Comparison of ENCODE assay signal across 15 mouse cellular contexts in the genomic region with DNA sequence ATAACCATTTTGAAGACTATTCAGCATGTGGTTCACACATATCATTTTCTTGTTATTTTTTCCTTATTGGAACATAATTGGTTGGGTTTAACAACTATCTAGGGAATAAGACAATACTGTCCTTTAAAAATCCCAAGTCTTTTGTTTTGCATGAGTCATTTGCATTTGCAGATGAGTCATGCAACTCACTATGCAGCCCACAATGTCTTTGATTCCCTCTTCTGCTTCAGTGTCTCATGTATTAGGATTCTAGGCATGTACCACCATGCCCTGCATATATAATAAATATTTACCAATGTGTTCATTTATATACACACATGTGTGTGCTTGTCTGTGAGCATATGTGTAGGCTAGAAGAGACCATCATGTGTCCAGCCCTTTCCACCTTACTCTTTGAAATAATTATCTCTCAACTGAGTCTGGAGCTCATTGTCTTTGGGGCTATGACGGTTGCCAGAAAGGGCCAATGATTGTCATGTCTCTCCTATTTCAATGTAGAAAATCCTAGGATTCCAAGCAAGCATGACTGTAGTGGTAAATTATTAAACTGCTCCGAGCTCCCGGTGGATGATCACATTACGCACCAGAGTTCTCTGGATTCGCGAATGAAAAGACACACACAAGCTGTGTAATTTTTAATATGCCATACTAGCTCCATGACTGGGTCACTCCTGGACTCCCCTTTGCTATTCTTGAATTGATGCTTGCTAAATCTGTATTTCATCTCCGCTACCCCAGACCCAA.
"Had no signal": no experiment of that assay in that cellular context is flagged by ENCODE, and none has a peak within 500 bp of the region (broad histone marks: within the 10 kb centered on the region; RNA-seq: fewer than 3 reads in every experiment).

No protein-coding gene starts in this region.

- H3K4me3 ChIP-seq: limb, embryonic 15.5 days; liver, embryonic 12.5 days; megakaryocyte, embryonic 14.5 days had no signal

- H3K9ac ChIP-seq: limb, embryonic 15.5 days; liver, embryonic 12.5 days; lung, embryonic 14.5 days had no signal

- H3K36me3 ChIP-seq: limb, embryonic 15.5 days; liver, embryonic 12.5 days had no signal

- H3K27me3 ChIP-seq: limb, embryonic 15.5 days; liver, embryonic 12.5 days; megakaryocyte, embryonic 14.5 days had no signal

- H3K4me1 ChIP-seq: limb, embryonic 15.5 days; liver, embryonic 12.5 days; megakaryocyte, embryonic 14.5 days had no signal

- H3K27ac ChIP-seq: kidney, postnatal 0 days; limb, embryonic 15.5 days; liver, embryonic 12.5 days; macrophage had no signal

- H3K9me3 ChIP-seq: limb, embryonic 15.5 days; liver, embryonic 12.5 days had no signal

- ATAC-seq: liver, embryonic 12.5 days; midbrain, embryonic 16.5 days had no signal

- H3K4me2 ChIP-seq: limb, embryonic 15.5 days; liver, embryonic 12.5 days; lung, embryonic 14.5 days; midbrain, embryonic 11.5 days had no signal

- DNase-seq: layer of hippocampus, adult 9-11 months; layer of hippocampus, postnatal 36 days; lung, embryonic 14.5 days; lung, postnatal 10 days; right cerebral cortex, postnatal 4 days; spleen, adult 18-20 months; thymus, adult 18-20 months; thymus, postnatal 14 days had no signal
